Mouse (Mus musculus) telencephalon, adult 2 months (tissue): ENCODE measurements around the gene Lrrc74a.
A peak's percentile ranks its signal among the peaks of the same experiment; 100 is the strongest.

Source experiments
- DNase-seq: peaks from one replicate; pipeline ENCODE4 v3.0.0-alpha.2; 2011; ENCODE audit warnings: low read depth, low spot score

Lrrc74a gene

DNA sequence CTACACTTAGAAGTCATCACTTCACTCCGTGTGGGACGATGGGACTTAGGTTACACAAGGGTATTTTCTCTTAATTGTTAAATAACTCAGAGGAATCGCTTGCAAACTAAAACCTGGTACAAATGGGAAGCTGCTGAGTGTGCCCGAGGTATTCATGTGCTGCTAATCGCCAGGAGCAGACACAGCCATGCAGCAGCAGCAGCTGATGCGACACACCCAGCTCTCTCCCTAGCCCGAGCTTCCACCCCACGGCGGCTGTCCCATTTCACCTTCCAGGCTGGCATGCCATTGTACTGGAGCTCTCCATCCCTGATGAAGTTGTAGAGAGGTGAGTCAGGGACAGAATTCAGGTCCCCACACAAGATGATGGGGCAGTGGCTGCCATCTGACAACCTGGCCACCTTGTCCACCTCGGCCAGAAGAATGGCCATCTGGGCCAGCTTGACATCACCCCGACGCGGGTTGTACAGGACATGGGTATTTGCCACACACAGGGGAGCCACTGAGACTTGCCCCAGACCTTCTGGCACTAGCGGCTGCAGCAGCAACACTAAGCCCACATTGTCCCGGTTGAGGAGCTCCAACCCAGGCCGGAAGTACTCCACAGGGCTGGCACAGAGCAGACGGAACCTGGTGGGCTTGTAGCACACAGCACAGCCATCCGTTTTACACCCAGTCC lies 14.1 kb upstream of the Lrrc74a start:
- DNase-seq: no peak

DNA sequence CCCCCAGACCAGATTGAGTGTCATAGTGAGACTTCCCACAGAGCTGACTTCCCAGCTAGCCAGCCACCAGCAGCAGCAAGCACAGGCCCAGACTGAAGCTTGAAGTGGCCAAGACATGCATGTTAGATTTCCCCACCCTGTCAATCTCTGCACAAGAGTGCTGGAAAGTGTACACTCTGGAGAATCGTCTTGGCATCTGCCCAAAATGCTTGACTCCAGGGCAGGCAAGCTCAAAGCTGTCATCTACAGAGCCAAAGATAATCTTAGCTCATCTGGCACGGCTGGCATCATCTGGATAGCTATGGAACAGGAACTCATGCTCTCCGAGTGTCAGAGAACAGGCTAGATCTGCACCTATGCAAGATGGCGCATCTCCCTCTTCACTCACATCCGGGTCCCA lies 12.7 kb upstream of the Lrrc74a start:
- no peak for DNase-seq

DNA sequence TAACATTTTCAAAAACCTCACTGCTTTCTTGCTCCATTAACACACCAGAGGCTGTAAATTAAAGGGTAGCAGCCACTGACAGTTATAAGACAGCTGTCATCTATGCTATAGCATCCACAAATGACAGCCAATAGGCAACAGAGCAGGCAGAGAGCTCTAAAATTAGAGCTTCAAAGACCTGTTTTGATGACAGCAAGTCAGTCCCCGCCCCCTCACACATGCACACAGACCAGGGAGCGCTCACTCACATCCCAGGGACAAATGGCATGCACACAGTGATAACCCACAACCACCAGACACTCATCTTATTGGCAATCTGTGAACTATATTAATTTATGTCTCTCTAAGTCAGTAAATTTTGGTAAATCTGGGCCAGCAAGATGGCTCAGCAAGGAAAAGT lies 9.9 kb upstream of the Lrrc74a start:
- DNase-seq: no peak

DNA sequence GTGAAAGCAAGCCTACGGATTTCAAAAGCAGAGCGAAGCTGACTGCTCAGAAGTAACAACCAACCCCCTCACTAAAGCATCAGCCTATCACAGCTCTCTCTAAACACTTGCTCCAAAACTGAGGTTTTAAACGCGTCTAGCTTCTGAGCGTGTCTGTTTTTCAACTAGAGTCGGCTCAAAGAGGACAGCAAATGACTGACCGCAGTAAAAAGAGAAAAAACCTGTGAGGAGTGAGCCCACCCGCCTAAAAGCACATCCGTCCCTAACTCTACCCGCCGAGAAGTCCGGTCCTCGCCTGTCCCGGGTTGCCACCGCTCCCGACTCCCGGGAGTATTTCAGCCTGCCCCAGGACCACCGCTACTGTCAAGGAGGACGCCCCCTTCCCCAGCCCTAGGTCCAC lies 8.5 kb upstream of the Lrrc74a start:
- DNase-seq: peak; percentile 45

DNA sequence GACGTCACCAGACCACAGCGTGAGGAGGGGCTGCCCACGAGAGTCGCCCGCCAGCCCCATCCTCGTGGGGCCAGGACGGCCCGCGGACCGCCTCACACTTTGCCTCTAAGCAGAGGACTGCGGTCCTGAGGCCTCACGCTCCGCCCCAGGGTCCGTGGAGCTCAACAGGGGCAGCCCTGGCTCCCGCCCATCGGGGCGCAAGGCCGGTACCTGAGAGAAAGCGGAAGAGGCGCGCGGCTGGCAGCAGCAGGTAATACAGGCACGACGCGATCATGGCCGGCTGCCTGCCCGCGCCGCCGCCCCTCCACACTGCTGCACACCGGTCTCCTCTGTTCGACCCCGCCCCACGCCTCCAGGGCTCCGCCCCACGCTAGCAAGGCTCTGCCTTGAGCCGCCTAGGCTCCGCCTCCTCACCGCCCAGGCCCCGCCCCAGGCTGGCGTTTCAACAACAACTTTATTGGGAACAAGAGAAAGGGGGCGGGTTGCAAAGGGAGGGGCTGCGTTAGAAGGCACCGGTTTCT lies 8.0 kb upstream of the Lrrc74a start, which contains the start of gene Angel1:
Gene Angel1, minus strand, starts transcription at position 341 of the 521 bp plus-strand sequence.
- DNase-seq: peak; percentile 90

DNA sequence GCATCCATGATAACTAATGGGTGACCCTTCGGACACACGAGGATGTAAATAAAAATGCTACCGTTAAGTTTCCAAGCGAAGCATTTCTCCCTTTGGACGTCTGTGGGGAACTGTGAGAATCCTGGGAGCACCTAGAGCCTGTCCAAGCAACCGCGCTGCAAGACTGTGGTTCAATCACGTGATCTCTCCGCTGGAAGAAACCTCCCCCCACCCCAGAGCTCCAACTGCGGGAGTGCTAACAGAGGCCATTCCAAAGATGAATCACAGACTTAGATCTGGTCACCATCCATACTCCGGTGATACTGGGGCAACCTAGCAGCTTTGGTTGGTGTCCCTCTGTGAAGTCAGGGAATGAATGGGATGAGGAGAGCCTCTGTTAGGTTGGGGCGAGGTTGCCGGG lies 26.9 kb downstream of the Lrrc74a start:
- DNase-seq: no peak

DNA sequence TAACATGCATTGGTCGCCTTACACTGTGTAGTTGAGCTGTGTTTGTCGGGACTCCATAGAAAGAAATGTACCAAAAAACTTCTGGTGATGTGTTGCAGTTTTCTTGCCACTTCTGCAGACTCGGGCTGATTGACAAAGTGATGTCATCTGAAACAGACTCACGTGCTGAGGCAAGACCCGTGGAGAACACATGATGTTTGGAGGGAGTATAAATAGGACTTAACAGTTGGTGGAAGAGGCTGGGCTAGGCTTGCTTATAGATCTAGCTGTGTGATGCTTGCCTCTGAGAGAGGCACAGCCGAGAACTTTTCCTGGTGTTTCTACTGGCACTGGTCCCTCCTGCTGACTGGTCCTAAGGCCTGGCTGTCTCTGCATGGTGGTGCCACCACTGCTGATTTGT lies 29.9 kb downstream of the Lrrc74a start:
- no peak for DNase-seq

DNA sequence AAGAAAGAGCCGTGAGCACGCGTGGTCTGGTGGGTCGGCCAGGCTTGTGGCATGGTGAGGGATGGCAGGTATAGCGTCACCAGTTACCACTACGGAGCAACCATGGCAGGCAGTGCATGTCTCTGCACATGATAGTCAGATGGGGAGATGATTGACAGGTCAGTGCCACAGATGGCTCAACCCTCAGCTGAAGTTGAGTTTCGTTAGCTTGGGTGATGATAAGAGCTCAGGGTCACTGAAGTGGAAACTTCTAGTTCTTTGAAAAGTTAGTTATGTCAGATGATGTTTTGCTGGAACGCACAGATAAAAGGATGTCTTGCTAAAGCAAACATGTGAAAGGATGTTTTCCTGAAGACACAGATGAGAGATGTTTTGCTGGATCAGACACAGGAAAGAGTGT lies 32.3 kb downstream of the Lrrc74a start:
- DNase-seq: no peak

DNA sequence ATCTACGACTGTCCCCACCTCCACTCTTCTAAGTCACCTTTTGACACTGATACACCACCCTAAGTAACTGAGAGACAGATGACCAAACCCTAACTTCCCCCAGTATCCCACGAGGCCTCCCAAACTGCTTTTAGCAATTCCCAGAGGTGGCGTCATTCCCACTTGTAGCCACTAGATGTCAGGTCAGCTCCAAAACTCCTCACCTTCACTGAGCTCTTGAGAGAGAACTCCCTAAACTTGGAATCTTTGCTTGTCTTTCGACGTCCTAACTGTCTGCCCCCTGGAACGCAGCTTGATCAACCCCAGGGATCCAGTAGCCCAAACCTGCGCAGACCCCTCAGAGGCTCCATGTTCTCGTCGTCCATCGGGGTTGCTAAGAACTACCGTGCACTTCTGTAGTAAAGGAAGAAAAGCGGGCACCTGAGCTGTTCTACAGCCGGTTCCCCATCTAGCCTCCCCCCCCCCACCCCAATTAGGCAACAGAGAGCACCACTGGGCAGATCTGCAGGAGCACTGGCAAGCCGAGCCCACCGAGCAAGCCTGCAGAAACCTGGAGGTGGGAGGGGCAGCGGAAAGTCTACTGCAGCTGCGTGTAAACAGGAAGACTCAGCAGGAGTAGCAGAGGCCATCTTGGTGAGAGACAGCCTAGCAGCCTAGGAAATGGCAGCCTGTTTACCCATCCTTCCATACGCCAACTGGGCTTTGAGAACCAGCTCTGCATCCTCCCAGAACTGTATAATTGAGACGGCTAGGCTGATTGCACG lies 33.9 kb downstream of the Lrrc74a start:
- DNase-seq: no peak

DNA sequence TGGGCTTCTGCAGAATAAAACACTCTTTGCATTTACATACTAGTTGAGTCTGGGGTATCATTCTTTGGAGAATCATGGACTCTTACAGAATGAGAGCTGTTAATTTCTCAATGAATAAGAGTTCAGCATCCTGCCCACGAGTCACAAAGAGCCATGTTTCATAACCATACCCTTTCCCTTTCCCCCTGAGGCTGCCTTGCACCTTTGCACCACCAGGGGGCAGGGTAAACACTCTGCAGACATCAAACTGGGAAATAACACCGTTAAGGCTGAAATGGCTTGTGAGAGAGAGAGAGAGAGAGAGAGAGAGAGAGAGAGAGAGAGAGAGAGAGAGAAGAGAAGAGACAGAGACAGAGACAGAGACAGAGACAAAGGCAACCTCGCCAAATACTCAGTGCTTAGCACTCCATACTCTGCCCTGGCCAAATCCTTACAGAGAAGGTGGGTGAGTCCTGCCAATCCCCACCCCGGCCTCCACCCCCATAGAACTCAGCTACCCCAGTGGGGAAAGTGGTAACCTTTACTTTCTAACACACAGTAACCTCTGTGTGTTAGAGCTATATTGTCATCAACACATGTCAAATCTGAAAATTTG lies 34.9 kb downstream of the Lrrc74a start:
- no peak for DNase-seq

DNA sequence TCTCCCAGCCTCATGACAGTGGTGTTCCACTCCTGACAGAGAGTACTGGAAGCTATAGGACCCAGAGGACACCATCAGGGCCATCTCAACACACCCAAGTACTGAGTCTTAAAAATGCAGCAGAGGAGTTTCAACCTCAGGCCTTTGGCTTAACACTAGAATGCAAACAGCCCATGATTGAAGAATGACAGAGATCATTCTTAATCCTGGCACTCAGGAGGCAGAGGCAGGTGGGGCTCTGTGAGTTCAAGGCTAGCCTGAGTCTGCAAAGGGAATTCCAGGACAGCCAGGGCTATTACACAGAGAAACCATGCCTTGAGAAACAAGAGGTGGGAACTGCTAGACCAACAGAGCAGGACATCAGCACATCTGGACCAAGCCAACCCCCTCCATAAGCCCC lies 35.6 kb downstream of the Lrrc74a start:
- DNase-seq: no peak

DNA sequence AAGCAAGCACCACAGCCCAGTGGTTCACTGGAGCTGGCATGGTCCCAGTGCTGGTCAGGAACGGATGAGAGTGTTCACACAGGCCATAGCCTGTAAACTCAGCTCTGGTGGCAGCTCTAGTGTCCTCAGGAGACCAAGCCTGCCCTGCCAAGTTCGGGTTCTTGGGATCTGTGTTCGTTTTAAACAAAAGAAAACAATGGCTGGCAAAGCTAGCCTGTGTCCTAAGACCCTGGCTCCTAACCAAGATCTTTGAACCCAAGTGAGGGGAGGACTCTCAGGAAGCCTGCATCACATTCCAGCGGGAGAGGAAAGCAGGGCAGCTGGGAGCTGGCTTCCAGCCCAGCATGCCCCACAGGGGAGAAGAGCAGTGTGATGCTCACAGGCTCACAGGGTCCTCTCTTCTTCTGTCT lies 36.1 kb downstream of the Lrrc74a start:
- DNase-seq: no peak

DNA sequence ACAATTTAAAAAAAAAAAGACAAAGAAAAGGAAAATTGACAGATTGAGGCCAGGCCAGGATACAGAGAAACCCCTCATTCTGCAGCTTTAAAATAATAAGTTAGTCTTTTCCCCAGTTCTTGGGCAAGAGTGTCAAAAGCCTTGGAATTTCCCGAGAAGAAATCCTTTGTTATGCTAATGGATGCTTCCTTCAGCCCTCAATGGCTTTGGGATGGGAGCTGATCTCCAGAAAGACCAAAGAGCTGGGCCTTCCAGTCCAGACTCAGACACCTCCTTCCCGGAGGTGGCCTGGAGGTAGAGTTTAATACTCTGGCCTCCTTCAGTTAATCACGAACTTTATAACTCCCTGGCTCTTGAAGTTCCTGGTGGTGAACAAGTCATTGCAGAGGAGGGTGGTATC lies 36.8 kb downstream of the Lrrc74a start:
- no peak for DNase-seq

DNA sequence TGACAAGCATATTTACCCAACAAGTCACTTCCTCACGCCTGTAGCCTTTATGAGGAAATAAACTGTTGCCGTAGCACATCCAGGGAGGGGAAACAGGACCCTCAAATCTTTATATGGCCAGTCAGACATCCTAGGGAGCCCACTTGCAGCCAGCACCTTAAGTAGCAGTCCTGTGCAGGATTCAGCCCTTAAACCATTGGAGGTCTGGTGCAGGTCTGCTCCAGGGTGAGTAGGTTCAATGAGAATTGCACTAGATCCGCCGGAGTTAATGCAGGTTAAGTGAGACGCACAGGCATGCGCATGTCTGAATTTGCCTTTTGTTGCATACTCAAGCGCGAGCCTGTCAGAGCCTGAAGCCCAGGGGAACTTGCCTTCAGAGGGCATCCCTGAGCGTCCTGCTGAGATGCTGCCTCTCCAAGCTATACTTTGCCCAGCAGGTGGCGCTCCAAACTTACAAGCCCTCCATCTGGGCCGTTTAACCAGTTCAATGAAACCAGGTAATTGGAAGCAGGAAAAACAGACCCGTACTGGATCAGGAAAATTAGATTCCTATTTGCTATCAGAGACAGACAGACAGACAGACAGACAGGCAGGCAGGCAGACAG lies 37.8 kb downstream of the Lrrc74a start:
- DNase-seq: peak; percentile 90

DNA sequence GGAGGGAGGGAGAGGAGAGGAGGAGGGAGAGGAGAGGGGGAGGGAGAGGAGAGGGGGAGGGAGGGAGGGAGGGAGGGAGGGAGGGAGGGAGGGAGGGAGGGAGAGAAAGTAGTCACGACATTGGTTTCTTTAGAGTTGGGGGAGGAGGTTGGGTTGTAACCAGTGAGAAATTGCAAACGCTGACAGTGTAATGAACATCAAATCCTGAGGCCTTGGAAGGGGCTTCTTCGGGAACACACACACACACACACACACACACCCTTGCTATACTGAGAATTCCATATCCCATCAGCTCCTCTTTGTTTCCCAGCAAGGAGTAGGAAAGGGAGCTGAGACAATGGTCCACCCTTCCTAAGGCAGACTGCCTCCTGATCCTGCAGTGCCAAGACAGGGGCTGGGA lies 38.4 kb downstream of the Lrrc74a start:
- no peak for DNase-seq

DNA sequence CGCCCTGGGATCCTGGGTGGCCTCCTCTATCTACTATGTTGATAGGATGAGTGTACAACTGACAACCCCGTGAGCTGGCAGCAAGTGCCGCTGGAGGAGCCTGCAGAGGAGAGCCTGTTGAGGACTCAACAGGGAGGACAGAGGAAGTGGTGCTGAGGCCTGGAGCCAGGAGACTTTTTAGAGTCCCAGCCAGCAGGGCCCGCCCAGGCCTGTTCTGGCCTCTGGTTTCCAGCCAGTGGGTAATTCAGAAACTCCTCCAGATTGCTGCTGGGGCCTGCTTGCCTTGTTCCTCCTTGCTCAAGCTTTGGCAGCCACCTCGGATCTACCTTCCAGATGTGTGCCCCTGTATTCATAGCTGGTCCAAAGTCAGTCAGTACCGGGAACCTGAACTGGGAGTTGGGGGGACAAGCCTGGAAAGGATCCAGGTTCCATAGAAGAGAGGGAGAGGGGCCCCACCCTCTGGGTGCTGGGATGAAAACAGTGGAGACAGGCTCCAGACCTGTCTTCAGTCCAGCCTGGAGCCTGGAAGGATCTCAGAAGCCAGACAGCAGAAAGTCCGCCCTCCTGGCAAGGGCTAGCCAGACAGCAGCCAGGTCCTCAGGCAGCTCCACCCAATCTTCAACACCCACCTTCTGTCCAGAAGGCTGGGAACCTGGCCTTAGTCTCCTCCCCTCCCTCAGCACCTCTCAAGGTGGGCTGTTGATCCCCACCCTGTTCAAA lies 41.6 kb downstream of the Lrrc74a start:
- DNase-seq: no peak

DNA sequence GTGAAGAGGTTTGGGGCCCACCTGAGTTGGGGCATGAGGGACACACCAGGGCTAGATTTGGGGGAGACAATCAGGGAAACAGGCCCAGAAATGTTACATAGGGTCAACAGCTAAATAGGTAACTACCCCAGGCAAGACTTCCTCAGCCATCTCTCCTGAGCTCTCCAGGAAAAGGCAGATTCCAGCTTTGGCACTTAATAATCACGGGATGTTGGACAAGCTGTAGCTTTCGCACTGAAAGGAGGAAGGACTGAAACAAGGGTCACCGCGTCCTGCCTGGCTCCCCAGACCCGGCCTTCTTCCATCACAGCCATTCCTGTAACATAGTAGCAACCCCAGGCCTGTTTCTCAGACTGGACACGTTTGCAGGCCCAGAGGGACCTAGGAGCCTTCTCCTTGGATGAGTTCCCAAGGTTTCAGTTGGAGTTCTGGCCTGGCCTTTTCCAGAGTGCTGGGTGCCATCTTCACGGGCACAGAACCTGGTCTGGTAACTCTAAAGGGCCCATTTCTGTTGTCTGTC lies 42.2 kb downstream of the Lrrc74a start:
- no peak for DNase-seq

DNA sequence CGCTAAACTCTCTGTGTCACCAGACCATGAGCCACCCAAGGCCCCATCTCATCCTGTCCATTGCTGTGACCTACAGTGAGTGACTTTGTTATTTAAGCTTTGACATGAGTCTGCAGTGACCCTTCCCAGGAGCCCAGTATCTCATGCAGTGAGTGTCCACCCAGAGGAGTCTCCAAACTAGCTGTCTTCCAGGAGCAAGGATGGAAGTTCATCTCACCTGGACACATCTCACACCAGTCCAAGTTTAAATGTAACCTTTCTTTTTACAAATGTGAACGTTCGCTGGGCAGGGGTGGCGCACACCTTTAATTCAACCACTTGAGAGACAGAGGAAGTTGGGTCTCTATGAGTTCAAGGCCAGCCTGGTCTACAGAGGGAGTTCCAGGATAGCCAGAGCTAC lies 44.4 kb downstream of the Lrrc74a start:
- no peak for DNase-seq

DNA sequence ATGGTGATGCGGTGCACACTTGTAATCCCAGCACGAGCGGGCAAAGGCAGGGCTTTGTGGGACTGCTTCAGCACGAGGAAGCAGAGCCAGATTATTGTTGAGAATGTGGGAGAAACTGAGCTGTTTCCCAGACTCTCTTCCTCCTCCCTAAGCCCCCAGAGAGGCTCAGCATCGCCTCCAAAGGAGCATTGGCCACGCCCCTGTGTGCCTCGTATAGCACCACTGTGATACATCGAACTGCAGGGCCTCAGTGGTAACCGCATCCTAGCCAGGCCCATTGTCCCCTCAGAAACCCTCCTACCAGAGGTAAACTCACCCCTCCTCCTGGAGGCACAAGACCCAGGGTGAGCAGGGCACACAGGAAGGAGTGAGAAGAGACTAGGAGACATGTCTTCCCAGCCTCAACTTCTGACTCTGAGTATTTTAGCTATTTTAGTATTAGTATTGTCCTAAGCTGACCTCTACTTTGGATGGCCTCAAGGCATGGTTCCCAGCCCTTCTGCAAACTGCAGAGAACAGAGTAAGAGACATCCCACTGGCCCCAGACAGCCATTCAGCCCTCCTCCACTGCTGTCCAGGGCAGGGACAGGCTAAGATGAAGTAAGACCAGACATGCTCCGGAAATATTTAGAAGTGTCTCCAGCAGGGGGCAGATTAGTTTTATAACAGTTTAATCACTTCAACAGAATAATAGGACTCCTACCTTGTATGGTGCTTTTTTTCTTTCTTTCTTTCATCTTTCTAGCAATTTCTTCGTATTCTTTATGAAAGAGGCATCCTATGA lies 45.2 kb downstream of the Lrrc74a start:
- no peak for DNase-seq

DNA sequence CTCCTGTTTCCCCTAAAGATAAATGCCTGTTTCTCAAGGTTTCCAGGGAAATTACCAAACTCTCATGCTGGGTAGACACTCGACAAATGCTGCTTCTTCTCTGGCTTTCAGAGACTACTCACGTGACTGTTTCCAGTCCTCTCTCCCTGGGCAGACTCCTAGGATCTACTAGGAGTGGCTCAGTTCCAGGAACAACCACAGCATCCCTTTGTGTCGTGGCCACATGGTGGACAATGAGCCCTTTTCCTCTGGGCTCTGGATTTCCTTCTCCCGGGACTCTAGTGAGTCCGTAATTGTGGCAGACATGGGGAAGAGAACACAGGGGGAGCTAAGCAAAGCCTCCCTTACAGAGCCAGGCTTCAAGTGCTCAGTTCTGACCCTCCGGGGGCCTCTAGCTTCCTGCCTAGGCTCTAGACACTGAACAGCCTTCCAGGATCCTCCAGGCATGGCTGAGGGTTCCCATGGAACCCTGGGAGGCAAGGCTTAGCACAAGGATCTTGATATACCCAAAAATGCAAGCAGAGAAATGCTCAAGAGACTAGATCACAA lies 47.6 kb downstream of the Lrrc74a start:
- DNase-seq: no peak
